Mouse (Mus musculus) forebrain, embryonic 15.5 days (tissue): ENCODE measurements around the gene Cdc7. TPM values are rescaled to one million over a fixed set of nuclear protein-coding genes. Genes with fewer than 3 reads are reported as not detected.

Experiments
- ATAC-seq: fragments of 200-750 bp; cut with Nextera tagmentation; replicated peaks from 2 replicates; pipeline ENCODE4 v1.8.0; 2017; ENCODE audit warnings: mild to moderate bottlenecking, moderate TSS enrichment, moderate library complexity
- H3K27ac ChIP-seq: fragments of 300-500 bp; sonication (generic); replicated peaks from 2 replicates; pipeline ENCODE4 v1.5.1; 2015; ENCODE audit warnings: mild to moderate bottlenecking, inconsistent platforms
- H3K27me3 ChIP-seq: fragments of 300-500 bp; sonication (generic); 2 replicates; pipeline ENCODE4 v1.6.1; 2015; ENCODE audit warnings: inconsistent platforms
- H3K36me3 ChIP-seq: fragments of 300-500 bp; sonication (generic); 2 replicates; pipeline ENCODE4 v1.6.1; 2015; ENCODE audit warnings: mild to moderate bottlenecking, inconsistent platforms
- H3K4me1 ChIP-seq: fragments of 300-500 bp; sonication (generic); 2 replicates; pipeline ENCODE4 v1.6.1; 2015; ENCODE audit warnings: inconsistent platforms
- H3K4me2 ChIP-seq: fragments of 300-500 bp; sonication (generic); replicated peaks from 2 replicates; pipeline ENCODE4 v1.6.1; 2015; ENCODE audit warnings: mild to moderate bottlenecking, inconsistent platforms
- H3K4me3 ChIP-seq: fragments of 300-500 bp; sonication (generic); 2 replicates; pipeline ENCODE4 v1.5.1; 2015; ENCODE audit warnings: mild to moderate bottlenecking, inconsistent platforms
- H3K9ac ChIP-seq: fragments of 300-500 bp; sonication (generic); replicated peaks from 2 replicates; pipeline ENCODE4 v1.6.1; 2015; ENCODE audit warnings: mild to moderate bottlenecking, inconsistent platforms
- H3K9me3 ChIP-seq: fragments of 300-500 bp; sonication (generic); 2 replicates; pipeline ENCODE4 v1.6.1; 2016; ENCODE audit warnings: inconsistent platforms
- WGBS: fragments of 180-500 bp; shearing (Covaris S2); methylation state at CpG from one replicate; pipeline ENCODE4 v1.1.7; 2015; ENCODE audit warnings: mixed read lengths; 5-methylcytosine and 5-hydroxymethylcytosine counted together
- polyA plus RNA-seq: library from polyadenylated mRNA; unstranded; fragments of >200 nt; fragmentation: Nextera tagmentation; extraction: Ambion mirVana; gene quantifications from 2 replicates; pipeline ENCODE4 v1.2.1, GENCODE M21; 2015

Cdc7 gene
- polyA plus RNA-seq, 1 experiment from 2014 or later, result 41.9 TPM

GRCm38 (mm10) chr5:107029801-107030200 lies 65.7 kb downstream of the Cdc7 start:
- Histone ChIP-seq H3K9ac (no peak overlapping the region), H3K36me3 (no peaks in the 10 kb centered on the region), H3K4me1 (0 out of 2 replicates have a peak, but pooled peaks cover 5% of the 10 kb centered on the region), H3K4me2 (no peak overlapping the region), H3K27me3 (no peaks in the 10 kb centered on the region), H3K27ac (no peak overlapping the region), H3K9me3 (no peaks in the 10 kb centered on the region), H3K4me3 (no peak overlapping the region)
- no peak for ATAC-seq
- 80% methylated on average over 4 of the region's 4 CpGs for WGBS

DNA sequence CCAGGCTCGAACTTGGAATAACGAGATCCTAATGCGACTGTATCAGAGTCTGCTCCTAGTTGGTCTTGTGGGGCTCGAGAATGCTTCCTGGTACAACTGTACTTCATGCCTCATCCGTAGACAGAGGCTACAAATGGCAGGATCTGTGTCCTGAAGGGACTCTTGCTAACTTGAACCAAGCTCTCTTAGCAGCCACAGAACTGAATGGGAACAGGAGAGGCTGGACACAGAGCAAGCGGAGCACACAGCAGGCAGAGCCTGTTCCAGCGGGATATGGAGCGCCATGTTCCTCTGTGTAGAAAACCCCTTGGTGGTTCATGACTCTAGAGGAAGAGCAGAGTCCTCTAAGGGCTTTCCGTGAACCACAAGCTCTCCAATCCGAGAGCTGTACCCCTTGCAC lies 66.7 kb downstream of the Cdc7 start:
- Histone ChIP-seq H3K27me3 (no peaks in the 10 kb centered on the region), H3K9ac (no peak overlapping the region), H3K27ac (no peak overlapping the region), H3K4me2 (no peak overlapping the region), H3K4me3 (no peak overlapping the region), H3K9me3 (no peaks in the 10 kb centered on the region), H3K4me1 (0 out of 2 replicates have a peak, but pooled peaks cover under 1% of the 10 kb centered on the region), H3K36me3 (no peaks in the 10 kb centered on the region)
- 93% methylated on average over 10 of the region's 10 CpGs for WGBS
- ATAC-seq, result no peak

Other genes with a start within 250 kb of the Cdc7 start
- 5.2 and 6.7 TPM in 2 replicates for gene Hfm1, start 38.0 kb upstream of the Cdc7 start, polyA plus RNA-seq